Mouse (Mus musculus) c-Kit-positive CD71-negative TER-119-negative erythroid progenitor cells, embryonic 14.5 days (primary cell): ENCODE measurements at regions not wholly inside any gene's neighbourhood (a gene's known extent, or its start where the extent isn't known, plus 50 kb on each side); places are given as distances from the start of the nearest gene placed in this dataset.

ENCODE experiments used
- DNase-seq: peaks from one replicate; pipeline ENCODE4 v3.0.0-alpha.2; 2013; ENCODE audit warnings: low read depth

DNA sequence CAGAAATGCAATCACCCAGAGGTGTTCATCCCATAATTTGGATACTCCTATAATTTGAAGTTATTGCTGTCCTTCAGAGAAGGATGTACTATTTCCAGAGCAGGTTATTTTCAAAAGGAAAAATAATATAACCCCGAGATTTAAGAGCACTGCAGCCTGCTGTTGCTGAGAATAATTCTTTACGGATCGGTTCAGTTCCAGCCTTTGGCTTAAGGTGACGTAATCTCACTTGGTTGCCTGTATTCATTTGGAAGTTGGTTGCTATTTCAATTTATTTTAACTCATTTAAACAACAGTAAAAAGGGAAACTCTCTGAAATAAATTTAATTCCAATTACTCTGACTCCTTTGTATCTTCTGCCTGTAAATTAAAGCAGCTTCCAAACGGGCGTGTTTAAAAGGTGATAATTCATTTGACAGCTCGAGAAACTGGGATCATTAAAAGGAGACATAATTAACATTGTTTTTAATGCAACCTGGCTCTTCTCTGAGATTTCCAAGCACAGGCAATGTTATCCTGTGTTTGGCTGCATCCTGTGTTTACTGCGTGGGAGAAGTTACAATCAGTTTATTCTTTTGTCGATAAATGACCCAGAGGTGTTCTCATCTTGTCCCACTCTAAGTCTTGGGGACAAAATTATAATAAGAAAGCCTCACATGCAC, 568.5 kb downstream of the Gm16223 start:
- no peak for DNase-seq

- DNase-seq: no peak
Observed at GRCm38 (mm10) chr5:42656460-42656859, 576.5 kb upstream of the Cpeb2 start.

- no peak for DNase-seq
Observed at GRCm38 (mm10) chr5:42659994-42660393, 573.0 kb upstream of the Cpeb2 start.

DNA sequence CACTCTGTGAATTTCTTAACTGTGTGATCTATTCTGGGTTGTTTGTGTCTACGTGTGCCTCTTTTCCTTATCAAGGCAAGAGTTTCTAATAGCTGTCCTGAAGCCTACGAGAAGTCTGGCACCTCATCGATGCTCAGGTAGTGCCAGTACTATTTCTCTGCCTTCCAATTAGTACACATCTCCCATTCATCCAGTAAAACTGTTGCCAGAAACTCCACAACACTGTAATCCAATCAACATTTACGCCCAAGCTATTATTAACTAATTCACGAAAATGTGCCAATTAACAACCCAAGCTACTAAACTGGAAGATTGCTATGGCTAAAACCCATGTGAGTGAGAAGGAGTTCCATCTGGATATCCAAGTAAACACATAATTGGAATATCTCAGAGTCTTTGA, 553.4 kb upstream of the Cpeb2 start:
- DNase-seq: no peak

DNA sequence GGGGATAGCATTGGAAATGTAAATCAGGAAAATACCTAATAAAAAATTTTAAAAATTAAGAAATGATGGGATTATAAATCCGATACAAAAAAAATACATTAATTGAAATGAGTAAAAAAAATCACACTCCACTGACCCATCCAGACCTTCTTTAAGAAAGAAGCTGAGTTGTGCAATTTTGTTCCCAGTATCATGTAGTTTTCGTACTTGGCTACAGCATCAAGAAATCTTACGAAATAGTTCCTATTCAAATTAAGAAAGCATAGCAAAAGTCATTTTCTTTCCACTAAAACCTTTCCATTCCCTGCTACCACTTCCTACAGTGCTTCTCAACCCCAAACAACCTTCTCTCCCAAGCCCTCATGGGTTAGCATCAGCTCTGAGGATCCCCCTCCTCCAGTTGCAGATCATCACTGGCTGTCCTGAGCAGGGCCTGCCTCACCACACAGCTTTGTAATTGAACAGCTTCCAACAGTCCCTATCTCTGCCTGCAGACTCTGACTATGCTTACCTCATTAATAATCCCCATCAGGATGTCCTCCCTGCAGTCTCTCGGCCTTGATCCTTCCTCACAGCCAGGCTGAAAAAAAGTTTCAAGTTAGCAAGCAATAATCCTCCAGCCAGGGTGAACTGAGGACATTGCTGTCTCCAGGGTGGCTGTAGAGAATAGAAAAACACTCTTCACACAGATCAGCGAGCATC, 547.5 kb upstream of the Cpeb2 start:
- no peak for DNase-seq

DNA sequence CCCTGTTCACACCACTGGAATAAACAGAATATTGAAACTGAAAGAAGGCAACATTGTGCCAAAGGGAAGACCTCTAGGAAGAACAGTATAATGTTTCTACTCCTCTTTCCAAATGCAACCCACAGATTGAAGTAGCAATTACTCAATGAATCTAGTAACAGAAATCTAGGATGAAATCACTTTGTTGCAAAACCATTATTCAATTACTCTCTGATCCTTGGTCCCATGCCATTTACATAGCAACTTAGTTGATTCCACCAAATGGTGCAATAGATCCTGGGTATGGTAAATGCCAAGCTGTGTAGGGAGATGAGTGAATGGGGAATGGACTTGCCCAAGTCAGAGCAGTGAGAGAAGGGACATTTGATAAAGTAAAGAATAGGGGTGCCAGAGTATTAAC, 545.8 kb upstream of the Cpeb2 start:
- no peak for DNase-seq
